ENCODE assay signal across 9 mouse cellular contexts in the genomic region with DNA sequence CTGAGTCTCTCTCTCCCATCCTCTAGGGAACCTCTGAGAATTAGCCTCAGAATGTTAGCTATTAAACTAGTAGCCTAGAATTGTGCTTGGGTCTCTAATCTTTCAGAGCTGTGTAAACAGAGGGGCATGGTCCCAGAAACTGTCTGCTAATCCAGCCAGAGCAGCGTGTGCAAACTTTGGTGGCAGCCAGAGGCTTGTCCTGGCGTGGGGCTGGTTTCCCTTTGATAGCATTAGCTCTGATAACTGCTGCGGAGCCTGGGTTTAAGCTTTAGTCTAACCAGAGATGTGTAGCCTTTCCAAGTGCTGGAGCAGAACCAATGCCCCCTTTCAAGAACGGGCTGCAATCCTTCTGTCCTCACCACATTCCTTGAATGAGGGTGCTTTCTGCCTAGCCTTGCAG. TPM values are rescaled to one million over a fixed set of nuclear protein-coding genes. Genes with fewer than 3 reads are reported as not detected.
DNase-seq lines count a peak whose midpoint lies in the region; ATAC-seq and TF ChIP-seq lines count a peak whose summit lies in the region.
"Had no signal": no experiment of that assay in that cellular context is flagged by ENCODE, and none has a peak within 500 bp of the region (broad histone marks: within the 10 kb centered on the region; RNA-seq: fewer than 3 reads in every experiment).

No protein-coding gene starts in this region.

- WGBS in intestine, embryonic 14.5 days = 22% methylated on average over 4 of the region's 4 CpGs
- 14% methylated on average over 4 of the region's 4 CpGs for WGBS in intestine, postnatal 0 days
- 12% methylated on average over 4 of the region's 4 CpGs for WGBS in embryonic facial prominence, embryonic 14.5 days
- WGBS in heart, embryonic 15.5 days = 3% methylated on average over 4 of the region's 4 CpGs
- 7% methylated on average over 4 of the region's 4 CpGs for WGBS in liver, embryonic 16.5 days (ENCODE audit: insufficient replicate concordance)
- 10% methylated on average over 4 of the region's 4 CpGs for WGBS in cerebellum, adult 2 months

- 0 out of 2 replicates have a peak, but pooled peaks have one; percentile 40 for ATAC-seq in intestine, embryonic 14.5 days (replicated peaks; ENCODE audit: low FRiP score, low TSS enrichment, low read depth)
- no peak for ATAC-seq in intestine, postnatal 0 days
- 0 out of 2 replicates have a peak, but pooled peaks have one; percentile 15 for ATAC-seq in embryonic facial prominence, embryonic 14.5 days (ENCODE audit: low read depth)
- ATAC-seq in heart, embryonic 15.5 days (replicated peaks; ENCODE audit: insufficient number of reproducible peaks, insufficient read depth, low FRiP score, low read depth) = peak; percentile 53; the same call in 1 of the 2 replicates
- ATAC-seq in liver, embryonic 16.5 days (ENCODE audit: low read depth) = peak; percentile 24; the same call in 1 of the 2 replicates

- no peaks in the 10 kb centered on the region for H3K9me3 ChIP-seq in intestine, embryonic 14.5 days (ENCODE audit: control insufficient read depth, low read length)
- no peaks in the 10 kb centered on the region for H3K9me3 ChIP-seq in intestine, postnatal 0 days (ENCODE audit: control insufficient read depth)
- no peaks in the 10 kb centered on the region for H3K9me3 ChIP-seq in embryonic facial prominence, embryonic 14.5 days (ENCODE audit: control insufficient read depth, low read length)
- H3K9me3 ChIP-seq in heart, embryonic 15.5 days (replicated peaks) = no peaks in the 10 kb centered on the region
- no peaks in the 10 kb centered on the region for H3K9me3 ChIP-seq in liver, embryonic 16.5 days (replicated peaks; ENCODE audit: control insufficient read depth, low read length)
- H3K9me3 ChIP-seq: liver, embryonic 15.5 days had no signal

- H3K4me1 ChIP-seq in intestine, embryonic 14.5 days (replicated peaks; ENCODE audit: control insufficient read depth, insufficient read depth, low read length) = peaks cover 7% of the 10 kb centered on the region; the same call in 1 of the 2 replicates
- no peaks in the 10 kb centered on the region for H3K4me1 ChIP-seq in intestine, postnatal 0 days (replicated peaks; ENCODE audit: control insufficient read depth, insufficient read depth, low read length)
- no peaks in the 10 kb centered on the region for H3K4me1 ChIP-seq in embryonic facial prominence, embryonic 14.5 days (ENCODE audit: control insufficient read depth, insufficient read depth, low read length)
- peaks cover 26% of the 10 kb centered on the region for H3K4me1 ChIP-seq in heart, embryonic 15.5 days (replicated peaks)
- H3K4me1 ChIP-seq in liver, embryonic 16.5 days (ENCODE audit: control insufficient read depth, low read depth, low read length) = peaks cover 5% of the 10 kb centered on the region
- H3K4me1 ChIP-seq in cerebellum, adult 2 months (ENCODE audit: control insufficient read depth, insufficient read depth, low read length) = no peaks in the 10 kb centered on the region

- no peak for DNase-seq in intestine, embryonic 14.5 days (ENCODE audit: low spot score)
- DNase-seq in embryonic facial prominence, embryonic 14.5 days (ENCODE audit: low spot score) = peak; percentile 51
- DNase-seq in cerebellum, postnatal 14 days = no peak
- DNase-seq in cerebellum, adult 2 months = no peak
- DNase-seq: retina, postnatal 1 day had no signal

- TF ChIP-seq CTCF in intestine, postnatal 0 days (IDR thresholded peaks at IDR 0.05; ENCODE audit: low read depth) = no peak
- TF ChIP-seq CTCF in cerebellum, adult 2 months (IDR thresholded peaks at IDR 0.05; ENCODE audit: borderline replicate concordance, insufficient read depth, low read depth, low read length) = no peak

- H3K4me2 ChIP-seq in intestine, embryonic 14.5 days (ENCODE audit: low read length) = peak overlapping the region; percentile 25
- H3K4me2 ChIP-seq in intestine, postnatal 0 days (replicated peaks; ENCODE audit: low read depth) = no peak overlapping the region
- H3K4me2 ChIP-seq in embryonic facial prominence, embryonic 14.5 days (ENCODE audit: low read depth, low read length) = peak overlapping the region; percentile 10; the same call in 1 of the 2 replicates
- H3K4me2 ChIP-seq in heart, embryonic 15.5 days = peak overlapping the region; percentile 4; the same call in 1 of the 2 replicates
- peak overlapping the region; percentile 24; the same call in 1 of the 2 replicates for H3K4me2 ChIP-seq in liver, embryonic 16.5 days (ENCODE audit: low read depth, low read length)
- H3K4me2 ChIP-seq: liver, embryonic 15.5 days had no signal

- TF ChIP-seq POLR2A in cerebellum, adult 2 months (IDR thresholded peaks at IDR 0.05; ENCODE audit: borderline replicate concordance, insufficient read depth, low read length) = no peak

- peak overlapping the region; percentile 27; the same call in 1 of the 2 replicates for H3K27ac ChIP-seq in intestine, embryonic 14.5 days (ENCODE audit: low read depth)
- no peak overlapping the region for H3K27ac ChIP-seq in intestine, postnatal 0 days (ENCODE audit: low read depth, low read length)
- 0 out of 2 replicates have a peak overlapping the region, but pooled peaks have one; percentile 28 for H3K27ac ChIP-seq in embryonic facial prominence, embryonic 14.5 days (replicated peaks; ENCODE audit: low read depth, low read length)
- H3K27ac ChIP-seq in heart, embryonic 15.5 days = 0 out of 2 replicates have a peak overlapping the region, but pooled peaks have one; percentile 32
- peak overlapping the region; percentile 37; the same call in 1 of the 2 replicates for H3K27ac ChIP-seq in liver, embryonic 16.5 days (ENCODE audit: low read length)
- no peak overlapping the region for H3K27ac ChIP-seq in cerebellum, adult 2 months (ENCODE audit: insufficient read depth, low read length)
- H3K27ac ChIP-seq: liver, embryonic 15.5 days had no signal

- H3K27me3 ChIP-seq in intestine, embryonic 14.5 days (replicated peaks; ENCODE audit: control insufficient read depth, insufficient read depth, low read length) = 0 out of 2 replicates have a peak, but pooled peaks cover 3% of the 10 kb centered on the region
- peaks cover 5% of the 10 kb centered on the region; the same call in 1 of the 2 replicates for H3K27me3 ChIP-seq in intestine, postnatal 0 days (replicated peaks; ENCODE audit: control insufficient read depth, insufficient read depth, low read length)
- H3K27me3 ChIP-seq in embryonic facial prominence, embryonic 14.5 days (replicated peaks; ENCODE audit: control insufficient read depth, insufficient read depth, low read length) = peaks cover 8% of the 10 kb centered on the region; the same call in 1 of the 2 replicates
- H3K27me3 ChIP-seq in heart, embryonic 15.5 days = no peaks in the 10 kb centered on the region
- H3K27me3 ChIP-seq in liver, embryonic 16.5 days (ENCODE audit: control insufficient read depth, insufficient read depth, low read depth, low read length) = no peaks in the 10 kb centered on the region
- H3K27me3 ChIP-seq in cerebellum, adult 2 months (ENCODE audit: control insufficient read depth, insufficient read depth, low read length) = no peaks in the 10 kb centered on the region

- no peaks in the 10 kb centered on the region for H3K36me3 ChIP-seq in intestine, embryonic 14.5 days (ENCODE audit: control insufficient read depth, insufficient read depth, low read length)
- no peaks in the 10 kb centered on the region for H3K36me3 ChIP-seq in intestine, postnatal 0 days (ENCODE audit: control insufficient read depth, insufficient read depth)
- H3K36me3 ChIP-seq in embryonic facial prominence, embryonic 14.5 days (ENCODE audit: control insufficient read depth, insufficient read depth, low read length) = no peaks in the 10 kb centered on the region
- H3K36me3 ChIP-seq in heart, embryonic 15.5 days = no peaks in the 10 kb centered on the region
- no peaks in the 10 kb centered on the region for H3K36me3 ChIP-seq in liver, embryonic 16.5 days (ENCODE audit: control insufficient read depth, insufficient read depth)
- H3K36me3 ChIP-seq: liver, embryonic 15.5 days had no signal

- no peak overlapping the region for H3K4me3 ChIP-seq in intestine, embryonic 14.5 days (ENCODE audit: low read depth, low read length)
- no peak overlapping the region for H3K4me3 ChIP-seq in intestine, postnatal 0 days (ENCODE audit: low read depth, low read length)
- H3K4me3 ChIP-seq in embryonic facial prominence, embryonic 14.5 days (ENCODE audit: low read depth, low read length) = no peak overlapping the region
- H3K4me3 ChIP-seq in heart, embryonic 15.5 days = no peak overlapping the region
- no peak overlapping the region for H3K4me3 ChIP-seq in liver, embryonic 16.5 days (ENCODE audit: low read depth, low read length)
- no peak overlapping the region for H3K4me3 ChIP-seq in cerebellum, adult 2 months (replicated peaks; ENCODE audit: insufficient read depth, low read depth, low read length)
- H3K4me3 ChIP-seq: liver, embryonic 15.5 days had no signal

- H3K9ac ChIP-seq in intestine, embryonic 14.5 days (ENCODE audit: low read length) = 0 out of 2 replicates have a peak overlapping the region, but pooled peaks have one; percentile 10
- H3K9ac ChIP-seq in intestine, postnatal 0 days (ENCODE audit: low read depth, low read length) = no peak overlapping the region
- no peak overlapping the region for H3K9ac ChIP-seq in embryonic facial prominence, embryonic 14.5 days (ENCODE audit: low read depth, low read length)
- no peak overlapping the region for H3K9ac ChIP-seq in heart, embryonic 15.5 days
- H3K9ac ChIP-seq in liver, embryonic 16.5 days (ENCODE audit: low read depth, low read length) = no peak overlapping the region
- H3K9ac ChIP-seq: liver, embryonic 15.5 days had no signal

RNA-seq across cellular contexts. Expression of gene Asb4, which starts 11.8 kb away (rescaled TPM):
- 28.5 and 32.0 TPM in 2 replicates for polyA plus RNA-seq in intestine, embryonic 14.5 days (2014; fragmentation: Nextera tagmentation; extraction: Ambion mirVana)
- 1.3 and 1.8 TPM in 2 replicates for polyA plus RNA-seq in intestine, postnatal 0 days (2015; fragmentation: Nextera tagmentation; extraction: Ambion mirVana)
- 31.4 and 42.3 TPM in 2 replicates for polyA plus RNA-seq in embryonic facial prominence, embryonic 14.5 days (2014; fragmentation: Nextera tagmentation; extraction: Ambion mirVana)
- 26.4 and 27.4 TPM in 2 replicates for polyA plus RNA-seq in heart, embryonic 15.5 days (2015; fragmentation: Nextera tagmentation; extraction: Ambion mirVana)
- polyA plus RNA-seq in liver, embryonic 16.5 days (2015; fragmentation: Nextera tagmentation; extraction: Ambion mirVana) = 3.5 and 3.6 TPM in 2 replicates
- polyA plus RNA-seq in cerebellum, adult 2 months (2012; rRNA removed) = 1.4 and 2.0 TPM in 2 replicates

Comparison
In these comparisons a context has a peak if more than half of its experiments do, and no peak if none do; other contexts are left out.
1. H3K27ac ChIP-seq: peak in intestine, embryonic 14.5 days (single experiment), embryonic facial prominence, embryonic 14.5 days (single experiment), heart, embryonic 15.5 days (single experiment) and liver, embryonic 16.5 days (single experiment); none in intestine, postnatal 0 days (single experiment) and cerebellum, adult 2 months (single experiment).